Mouse (Mus musculus) lung, embryonic 15.5 days (tissue): ENCODE measurements at regions not wholly inside any gene's neighbourhood (a gene's known extent, or its start where the extent isn't known, plus 50 kb on each side); places are given as distances from the start of the nearest gene placed in this dataset.

ENCODE experiments used
- ATAC-seq: fragments of 200-750 bp; cut with Nextera tagmentation; 2 replicates; pipeline ENCODE4 v1.8.0; 2017; ENCODE audit warnings: moderate number of reproducible peaks, borderline replicate concordance; ENCODE audit not compliant: low FRiP score, low TSS enrichment; ENCODE audit errors: extremely low read depth
- H3K27ac ChIP-seq: fragments of 300-500 bp; sonication (generic); 2 replicates; pipeline ENCODE4 v1.5.1; 2015; ENCODE audit warnings: moderate library complexity, mild to moderate bottlenecking, inconsistent platforms
- H3K27me3 ChIP-seq: fragments of 300-500 bp; sonication (generic); 2 replicates; pipeline ENCODE4 v1.6.1; 2015; ENCODE audit warnings: inconsistent platforms
- H3K36me3 ChIP-seq: fragments of 300-500 bp; sonication (generic); 2 replicates; pipeline ENCODE4 v1.6.1; 2015; ENCODE audit warnings: inconsistent platforms
- H3K4me1 ChIP-seq: fragments of 300-500 bp; sonication (generic); 2 replicates; pipeline ENCODE4 v1.6.1; 2015; ENCODE audit warnings: inconsistent platforms
- H3K4me2 ChIP-seq: fragments of 300-500 bp; sonication (generic); 2 replicates; pipeline ENCODE4 v1.6.1; 2015; ENCODE audit warnings: inconsistent platforms, mild to moderate bottlenecking, moderate library complexity
- H3K4me3 ChIP-seq: fragments of 300-500 bp; sonication (generic); 2 replicates; pipeline ENCODE4 v1.5.1; 2015; ENCODE audit warnings: mild to moderate bottlenecking, inconsistent platforms
- H3K9ac ChIP-seq: fragments of 300-500 bp; sonication (generic); 2 replicates; pipeline ENCODE4 v1.6.1; 2015; ENCODE audit warnings: inconsistent platforms
- H3K9me3 ChIP-seq: fragments of 300-500 bp; sonication (generic); 2 replicates; pipeline ENCODE4 v1.6.1; 2016; ENCODE audit warnings: inconsistent platforms
- WGBS: fragments of 180-500 bp; shearing (Covaris S2); methylation state at CpG from one replicate; pipeline ENCODE4 v1.1.7; 2015; 5-methylcytosine and 5-hydroxymethylcytosine counted together

DNA sequence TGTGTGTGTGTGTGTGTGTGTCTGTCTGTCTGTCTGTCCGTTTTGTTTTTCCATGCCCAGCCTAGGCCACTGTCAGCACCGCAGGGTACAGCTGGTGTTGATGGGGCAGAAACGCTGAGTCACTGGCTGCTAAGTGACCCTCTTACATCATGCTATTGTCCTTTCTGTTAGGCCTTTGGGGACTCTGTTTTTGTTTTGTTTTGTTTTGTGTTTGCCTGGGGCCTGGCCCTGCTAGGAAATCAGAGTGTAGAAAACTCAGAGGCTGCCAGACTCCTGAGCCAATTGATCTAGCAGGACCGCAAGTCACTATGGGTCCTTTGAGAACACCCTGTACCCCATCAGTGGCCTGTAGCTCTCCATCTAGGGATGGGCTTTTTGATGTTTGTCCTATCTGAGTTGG is 59.9 kb upstream of the Ahctf1 start:
- Histone ChIP-seq H3K27ac (no peak overlapping the region), H3K36me3 (no peaks in the 10 kb centered on the region), H3K4me3 (no peak overlapping the region), H3K9ac (no peak overlapping the region), H3K9me3 (no peaks in the 10 kb centered on the region), H3K27me3 (no peaks in the 10 kb centered on the region), H3K4me2 (no peak overlapping the region), H3K4me1 (peaks cover 7% of the 10 kb centered on the region)
- no peak for ATAC-seq
- WGBS = 58% methylated on average over 4 of the region's 4 CpGs

- H3K27me3 ChIP-seq = no peaks in the 10 kb centered on the region
- ATAC-seq = no peak
- no peak overlapping the region for H3K4me2 ChIP-seq
- H3K9me3 ChIP-seq = no peaks in the 10 kb centered on the region
- H3K9ac ChIP-seq = no peak overlapping the region
- no peaks in the 10 kb centered on the region for H3K36me3 ChIP-seq
- H3K4me3 ChIP-seq = no peak overlapping the region
- H3K4me1 ChIP-seq = peaks cover 7% of the 10 kb centered on the region
- no peak overlapping the region for H3K27ac ChIP-seq
- WGBS = 58% methylated on average over 3 of the region's 3 CpGs
Observed at GRCm38 (mm10) chr1:179862941-179863340, 59.5 kb upstream of the Ahctf1 start.

DNA sequence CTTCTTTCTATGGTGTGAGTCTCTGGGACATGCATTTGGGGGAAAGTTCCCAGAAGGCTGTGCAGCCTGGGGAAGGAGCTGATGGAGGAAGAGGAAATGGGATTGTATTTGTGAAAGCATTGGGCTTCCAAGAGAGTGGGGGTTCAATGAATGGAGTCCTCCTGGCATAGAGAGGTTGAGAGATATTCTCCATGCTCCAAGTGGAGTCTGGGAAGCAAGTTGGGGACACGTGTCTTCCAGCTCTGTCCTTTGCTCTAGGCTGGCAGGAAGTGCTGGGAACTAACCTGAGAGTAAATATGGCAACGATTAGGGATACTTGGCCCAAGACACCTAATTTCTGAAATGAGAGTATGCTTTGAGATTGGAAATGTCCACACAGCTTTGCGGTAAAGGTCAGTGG is 58.3 kb upstream of the Ahctf1 start:
- no peak overlapping the region for H3K4me3 ChIP-seq
- H3K4me1 ChIP-seq = peaks cover 7% of the 10 kb centered on the region

GRCm38 (mm10) chr1:179859552-179859902 is 56.0 kb upstream of the Ahctf1 start:
- Histone ChIP-seq H3K4me1 (0 out of 2 replicates have a peak, but pooled peaks cover under 1% of the 10 kb centered on the region), H3K9me3 (no peaks in the 10 kb centered on the region), H3K36me3 (no peaks in the 10 kb centered on the region), H3K9ac (no peak overlapping the region), H3K27me3 (no peaks in the 10 kb centered on the region), H3K4me2 (no peak overlapping the region), H3K4me3 (no peak overlapping the region), H3K27ac (no peak overlapping the region)
- ATAC-seq = no peak; the same call in 1 of the 2 replicates
- WGBS = 70% methylated on average over 8 of the region's 8 CpGs

More for the DNA sequence above, 58.3 kb upstream of the Ahctf1 start:
- ATAC-seq = no peak
- Histone ChIP-seq H3K9ac (no peak overlapping the region), H3K4me2 (no peak overlapping the region), H3K27ac (no peak overlapping the region), H3K9me3 (no peaks in the 10 kb centered on the region), H3K36me3 (no peaks in the 10 kb centered on the region), H3K27me3 (no peaks in the 10 kb centered on the region)
- 66% methylated on average over 3 of the region's 3 CpGs for WGBS

DNA sequence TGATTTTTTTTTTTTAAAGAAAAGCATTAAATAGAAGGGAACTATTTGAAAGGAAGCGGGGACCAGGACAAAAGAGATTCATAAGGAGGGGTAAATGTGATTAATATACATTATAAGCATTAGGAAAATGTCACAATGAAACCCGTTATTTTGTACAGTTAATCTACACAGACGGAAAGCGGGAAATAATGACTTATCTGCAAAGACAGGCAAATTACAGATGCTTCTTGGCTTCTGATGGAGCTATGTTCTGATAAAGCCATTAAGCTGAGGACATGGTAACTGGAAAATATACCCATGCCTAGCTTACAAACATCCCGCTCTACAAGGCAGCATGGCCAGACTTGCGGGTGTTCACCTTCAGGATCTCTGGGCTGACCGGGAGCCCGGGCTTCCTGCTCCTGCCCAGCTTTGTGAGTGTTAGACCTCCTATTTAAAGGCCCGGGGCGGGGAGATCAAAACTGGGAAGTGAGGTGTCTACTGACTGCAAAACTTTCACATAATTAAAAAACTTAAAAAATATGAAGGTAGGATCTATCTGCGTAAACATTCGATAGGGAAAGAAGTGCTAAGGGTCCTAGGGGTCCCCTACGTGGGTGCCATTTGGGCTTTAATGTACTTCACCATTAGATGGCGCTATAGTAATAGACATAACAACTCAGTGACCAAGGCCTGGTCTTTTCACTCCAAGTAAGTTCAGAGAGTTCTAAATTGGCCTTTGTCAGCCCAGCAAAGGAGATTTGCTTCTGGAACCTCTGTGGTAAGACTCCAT is 55.5 kb upstream of the Ahctf1 start:
- no peaks in the 10 kb centered on the region for H3K27me3 ChIP-seq
- no peak overlapping the region for H3K27ac ChIP-seq
- H3K4me3 ChIP-seq = no peak overlapping the region
- H3K9me3 ChIP-seq = no peaks in the 10 kb centered on the region
- WGBS = 46% methylated on average over 14 of the region's 14 CpGs
- no peak overlapping the region for H3K4me2 ChIP-seq
- no peak overlapping the region for H3K9ac ChIP-seq
- H3K36me3 ChIP-seq = no peaks in the 10 kb centered on the region
- no peak for ATAC-seq
- H3K4me1 ChIP-seq = peaks cover 6% of the 10 kb centered on the region; the same call in 1 of the 2 replicates

DNA sequence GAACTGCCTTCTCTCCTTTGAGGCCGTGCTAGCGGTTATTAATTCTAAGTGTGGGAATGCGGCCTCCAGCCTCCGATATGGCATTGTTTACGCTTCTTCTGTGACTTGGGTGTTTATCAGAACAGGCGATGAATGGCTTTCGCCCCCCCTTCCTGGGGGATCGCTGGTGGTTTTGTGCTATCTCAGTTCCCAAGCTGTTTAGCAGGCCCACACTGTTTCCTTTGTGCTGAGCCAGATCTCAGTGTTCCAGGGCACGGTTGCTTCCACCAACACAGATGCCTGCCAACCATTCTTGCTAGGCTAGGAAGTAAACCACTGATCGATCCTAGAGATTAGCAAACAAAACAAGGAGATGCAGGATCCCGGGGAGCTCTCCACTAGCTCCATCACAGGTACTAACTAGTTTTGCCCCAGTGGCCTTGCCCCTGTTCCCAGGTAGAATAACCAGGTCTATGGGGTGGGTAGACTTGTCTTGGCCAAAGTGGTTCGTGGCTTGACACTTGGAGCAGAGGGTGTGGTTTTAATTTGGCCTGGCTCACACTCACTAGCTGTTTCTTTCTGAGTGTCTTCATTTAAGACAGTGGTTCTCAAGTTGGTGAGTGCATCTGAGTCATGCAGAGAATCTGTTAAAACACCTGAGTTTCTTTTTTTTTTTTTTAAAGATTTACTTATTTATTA is 50.9 kb upstream of the Ahctf1 start:
- Histone ChIP-seq H3K9ac (no peak overlapping the region), H3K4me2 (no peak overlapping the region; the same call in 1 of the 2 replicates), H3K27ac (no peak overlapping the region), H3K9me3 (no peaks in the 10 kb centered on the region), H3K36me3 (no peaks in the 10 kb centered on the region), H3K4me3 (no peak overlapping the region), H3K4me1 (peaks cover 6% of the 10 kb centered on the region; the same call in 1 of the 2 replicates), H3K27me3 (no peaks in the 10 kb centered on the region)
- no peak for ATAC-seq
- WGBS = 27% methylated on average over 12 of the region's 12 CpGs
